ENCODE assay signal across 8 mouse cellular contexts in genomic region chr19:60789919-60790506, GRCm38 (mm10). TPM values are rescaled to one million over a fixed set of nuclear protein-coding genes. Genes with fewer than 3 reads are reported as not detected.
DNase-seq lines count a peak whose midpoint lies in the region; ATAC-seq and TF ChIP-seq lines count a peak whose summit lies in the region.

No protein-coding gene starts in this region.

- H3K9ac ChIP-seq in ES-E14 (ENCODE audit: insufficient read depth, low read depth, low read length, poor library complexity, severe bottlenecking): peak overlapping the region; percentile 99
- peak overlapping the region; percentile 100 for H3K9ac ChIP-seq in forebrain, embryonic 15.5 days (replicated peaks)

- no peaks in the 10 kb centered on the region for H3K9me3 ChIP-seq in ES-E14 (ENCODE audit: control insufficient read depth, insufficient read depth, low read depth, low read length)
- H3K9me3 ChIP-seq in forebrain, embryonic 15.5 days: no peaks in the 10 kb centered on the region

- H3K4me2 ChIP-seq in forebrain, embryonic 15.5 days (replicated peaks): peak overlapping the region; percentile 55

- DNase-seq in ES-E14 (ENCODE audit: low read depth, low spot score): peak; percentile 51
- peak; percentile 66 for DNase-seq in cerebellum, adult 11-12 months
- peak; percentile 25 for DNase-seq in heart, postnatal 25 days (ENCODE audit: low spot score)
- DNase-seq in layer of hippocampus, postnatal 14 days (ENCODE audit: low spot score in 2 of 2): peak; percentile 33 to 57
- peak; percentile 55 for DNase-seq in lung, postnatal 25 days (ENCODE audit: low spot score)
- peak; percentile 31 to 36 for DNase-seq in right cerebral cortex, adult 2 months (ENCODE audit: low spot score in 2 of 2)
- DNase-seq in urinary bladder, postnatal 25 days (ENCODE audit: low spot score): peak; percentile 49

- peak; percentile 77 for ATAC-seq in forebrain, embryonic 15.5 days (replicated peaks)

- intact Hi-C loops in heart, postnatal 25 days (cut with DNase I): no loop called here

- peaks cover 4% of the 10 kb centered on the region; the same call in 1 of the 2 replicates for H3K36me3 ChIP-seq in ES-E14 (ENCODE audit: control insufficient read depth, insufficient read depth, low read length, poor library complexity, severe bottlenecking)
- no peaks in the 10 kb centered on the region for H3K36me3 ChIP-seq in forebrain, embryonic 15.5 days

- peaks cover 0 to 8% of the 10 kb centered on the region in 2 experiments; a peak in 2 of 4 replicates for H3K4me1 ChIP-seq in ES-E14 (ENCODE audit: control insufficient read depth in 2 of 2, insufficient read depth in 2 of 2, low read length in 2 of 2, poor library complexity in 1 of 2)
- H3K4me1 ChIP-seq in forebrain, embryonic 15.5 days: peaks cover 39% of the 10 kb centered on the region

- WGBS in forebrain, embryonic 15.5 days: under 1% methylated on average over 60 of the region's 60 CpGs

- no peaks in the 10 kb centered on the region for H3K27me3 ChIP-seq in forebrain, embryonic 15.5 days

- in situ Hi-C loops in ES-E14 (cut with MboI; ENCODE audit: low sequenced_read_pairs in 2 of 2, unreplicated experiment in 2 of 2): no loop called here

- H3K4me3 ChIP-seq in ES-E14 (ENCODE audit: insufficient read depth in 1 of 2, low read depth in 1 of 2, low read length in 2 of 2, poor library complexity in 1 of 2, severe bottlenecking in 1 of 2): peak overlapping the region; percentile 88 to 96
- H3K4me3 ChIP-seq in forebrain, embryonic 15.5 days: peak overlapping the region; percentile 100

- H3K27ac ChIP-seq in ES-E14 (ENCODE audit: insufficient read depth, low read depth, low read length, poor library complexity, severe bottlenecking): peak overlapping the region; percentile 92
- H3K27ac ChIP-seq in forebrain, embryonic 15.5 days (replicated peaks): peak overlapping the region; percentile 97

TF ChIP-seq in ES-E14, 5 proteins besides CTCF, POLR2A, EP300 and RAD21:
- TF ChIP-seq ZC3H11A (IDR thresholded peaks at IDR 0.05; ENCODE audit: borderline replicate concordance, low read depth, low read length) (no peak), ZNF384 (IDR thresholded peaks at IDR 0.05; ENCODE audit: low read depth, low read length) (no peak), MAFK (IDR thresholded peaks at IDR 0.05; ENCODE audit: insufficient read depth, low read depth, low read length) (no peak), CHD2 (IDR thresholded peaks at IDR 0.05; ENCODE audit: low read depth, low read length) (no peak; the same call in 1 of the 2 replicates), HCFC1 (IDR thresholded peaks at IDR 0.05; ENCODE audit: borderline replicate concordance, insufficient read depth, low read length) (no peak)

RNA-seq across cellular contexts. Expression of gene Eif3a, which starts 0.4 kb away (rescaled TPM):
- total RNA-seq in ES-E14 (2012; rRNA removed): 234 and 237 TPM in 2 replicates
- polyA plus RNA-seq in forebrain, embryonic 15.5 days (2015; fragmentation: Nextera tagmentation; extraction: Ambion mirVana): 110 and 113 TPM in 2 replicates
- 100 to 1,000 TPM; 103 to 106 TPM for total RNA-seq in heart, postnatal 25 days (2021)
- total RNA-seq in layer of hippocampus, postnatal 14 days (2021): 100 to 1,000 TPM; 117 to 118 TPM

RNA-seq across cellular contexts. Expression of gene Fam45a, which starts 21.4 kb away (rescaled TPM):
- total RNA-seq in ES-E14 (2012; rRNA removed): 15.6 and 17.0 TPM in 2 replicates
- polyA plus RNA-seq in forebrain, embryonic 15.5 days (2015; fragmentation: Nextera tagmentation; extraction: Ambion mirVana): 41.4 and 42.9 TPM in 2 replicates
- total RNA-seq in heart, postnatal 25 days (2021): 10 to 100 TPM; 15.5 to 17.6 TPM
- 10 to 100 TPM; 29.3 to 32.1 TPM for total RNA-seq in layer of hippocampus, postnatal 14 days (2021)

RNA-seq across cellular contexts. Expression of gene Nanos1, which starts 34.2 kb away (rescaled TPM):
- 5.4 and 6.9 TPM in 2 replicates for total RNA-seq in ES-E14 (2012; rRNA removed)
- 11.7 and 13.5 TPM in 2 replicates for polyA plus RNA-seq in forebrain, embryonic 15.5 days (2015; fragmentation: Nextera tagmentation; extraction: Ambion mirVana)
- total RNA-seq in heart, postnatal 25 days (2021): under 1 TPM; 0.11 to 0.29 TPM
- total RNA-seq in layer of hippocampus, postnatal 14 days (2021): 10 to 100 TPM; 17.3 to 18.7 TPM

Comparison
In these comparisons a context has a peak if more than half of its experiments do, and no peak if none do; other contexts are left out.
1. Peak in every context shown above with its lines: DNase-seq, ATAC-seq, H3K4me3 ChIP-seq and H3K27ac ChIP-seq.